Mouse (Mus musculus): ENCODE results near the gene 4930579F01Rik. TPM values are rescaled to one million over a fixed set of nuclear protein-coding genes. Genes with fewer than 3 reads are reported as not detected.

The 4930579F01Rik gene
- polyA plus RNA-seq (2014; fragmentation: Illumina TruSeq; extraction: RNeasy Lipid Tissue Mini Kit (QIAGEN cat#74804); ENCODE audit: low read depth, low replicate concordance) = not detected

GRCm38 (mm10) chr3:138193683-138194302 is at the start of gene 4930579F01Rik:
Gene 4930579F01Rik, minus strand, starts transcription at chr3:138193825.

GRCm38 (mm10) chr3:138217631-138218264 is 24.1 kb upstream of the 4930579F01Rik start, which contains the start of gene Adh7:
Gene Adh7, plus strand, starts transcription at chr3:138217760.

DNA sequence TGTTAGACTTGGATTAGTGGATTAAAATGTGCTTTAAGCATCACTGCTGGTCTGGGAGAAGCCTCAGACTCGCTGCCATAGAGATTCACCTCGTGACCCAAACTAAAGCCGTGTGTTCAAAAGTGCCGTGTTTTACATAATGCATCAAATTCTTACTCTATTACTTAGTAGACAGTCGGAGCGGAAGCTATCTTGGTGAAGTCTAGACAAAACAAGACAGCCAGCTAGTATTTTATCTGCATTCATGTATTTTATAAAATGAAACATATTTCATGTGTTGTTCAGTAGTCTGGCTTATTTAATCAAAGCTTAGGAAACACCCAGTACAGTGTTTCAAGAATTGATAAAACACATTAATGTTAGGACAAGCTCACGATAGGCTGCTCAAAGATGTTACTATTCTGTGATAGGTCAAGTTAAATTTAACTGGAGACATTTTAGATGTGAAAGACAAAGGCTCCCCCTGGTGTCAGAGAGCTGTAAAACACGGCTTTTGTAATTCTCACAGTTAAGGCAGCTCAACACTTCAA is 48.9 kb downstream of the 4930579F01Rik start, which contains the start of gene Mttp:
Gene Mttp, minus strand, starts transcription at position 327 of the 530 bp plus-strand sequence.

DNA sequence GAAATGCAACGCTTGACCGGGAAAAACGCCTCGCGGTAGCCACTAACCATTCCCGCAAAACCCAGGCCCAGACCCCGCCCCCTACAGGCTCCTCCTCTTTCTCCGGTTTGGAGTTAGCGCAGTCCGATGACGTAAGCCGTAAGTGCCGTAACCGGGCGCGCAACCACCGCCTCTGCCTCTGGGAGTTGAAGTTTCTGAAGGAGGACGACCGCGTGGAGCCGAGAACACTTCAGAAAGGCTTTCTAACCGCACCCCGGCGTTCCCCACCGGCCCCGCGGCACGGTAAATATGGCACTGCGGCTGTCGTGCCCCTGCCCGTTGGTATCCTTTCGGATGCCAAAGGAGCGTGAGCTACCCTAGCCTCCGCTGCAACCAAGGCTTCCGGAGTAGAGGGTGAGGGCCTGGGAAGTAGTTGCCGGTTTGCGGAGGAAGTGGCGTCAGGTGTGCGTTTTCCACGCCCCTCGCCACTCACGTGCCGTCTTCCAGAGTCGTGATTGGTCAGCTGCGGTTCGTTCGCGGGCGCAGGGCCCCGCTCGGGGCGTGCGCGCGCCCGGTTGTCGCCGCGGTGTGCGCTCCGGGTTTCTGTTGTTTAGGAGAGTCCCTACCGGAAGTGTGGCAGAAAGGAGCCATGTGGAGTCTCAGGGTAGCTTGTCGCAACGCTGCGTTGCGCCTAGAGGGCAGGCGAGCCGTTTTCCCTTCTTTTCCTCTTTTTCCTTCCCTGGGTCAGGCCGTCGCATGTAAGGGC is 50.1 kb downstream of the 4930579F01Rik start, which contains the start of gene Trmt10a:
Gene Trmt10a, plus strand, starts transcription at position 134 of the 745 bp plus-strand sequence.

Other genes with a start within 250 kb of the 4930579F01Rik start
- gene Dapp1, start 212.3 kb downstream of the 4930579F01Rik start, polyA plus RNA-seq (2014; fragmentation: Illumina TruSeq; extraction: RNeasy Lipid Tissue Mini Kit (QIAGEN cat#74804); ENCODE audit: low read depth, low replicate concordance) = 3.4 TPM
- gene 1110002E22Rik, start 128.8 kb downstream of the 4930579F01Rik start, polyA plus RNA-seq (2014; fragmentation: Illumina TruSeq; extraction: RNeasy Lipid Tissue Mini Kit (QIAGEN cat#74804); ENCODE audit: low read depth, low replicate concordance) = not detected
- not detected for gene Gm5105, start 126.4 kb downstream of the 4930579F01Rik start, polyA plus RNA-seq (2014; fragmentation: Illumina TruSeq; extraction: RNeasy Lipid Tissue Mini Kit (QIAGEN cat#74804); ENCODE audit: low read depth, low replicate concordance)
- 9.8 TPM for gene Trmt10a, start 50.4 kb downstream of the 4930579F01Rik start, polyA plus RNA-seq (2014; fragmentation: Illumina TruSeq; extraction: RNeasy Lipid Tissue Mini Kit (QIAGEN cat#74804); ENCODE audit: low read depth, low replicate concordance)
- gene Mttp, start 48.9 kb downstream of the 4930579F01Rik start, polyA plus RNA-seq (2014; fragmentation: Illumina TruSeq; extraction: RNeasy Lipid Tissue Mini Kit (QIAGEN cat#74804); ENCODE audit: low read depth, low replicate concordance) = 24.3 TPM
- gene Adh7, start 23.9 kb upstream of the 4930579F01Rik start, polyA plus RNA-seq (2014; fragmentation: Illumina TruSeq; extraction: RNeasy Lipid Tissue Mini Kit (QIAGEN cat#74804); ENCODE audit: low read depth, low replicate concordance) = 0.49 TPM
- 61.4 TPM for gene Adh1, start 67.2 kb upstream of the 4930579F01Rik start, polyA plus RNA-seq (2014; fragmentation: Illumina TruSeq; extraction: RNeasy Lipid Tissue Mini Kit (QIAGEN cat#74804); ENCODE audit: low read depth, low replicate concordance)
- gene Adh6a, start 119.5 kb upstream of the 4930579F01Rik start, polyA plus RNA-seq (2014; fragmentation: Illumina TruSeq; extraction: RNeasy Lipid Tissue Mini Kit (QIAGEN cat#74804); ENCODE audit: low read depth, low replicate concordance) = not detected
- not detected for gene Adh6b, start 147.9 kb upstream of the 4930579F01Rik start, polyA plus RNA-seq (2014; fragmentation: Illumina TruSeq; extraction: RNeasy Lipid Tissue Mini Kit (QIAGEN cat#74804); ENCODE audit: low read depth, low replicate concordance)
- not detected for gene Adh4, start 221.6 kb upstream of the 4930579F01Rik start, polyA plus RNA-seq (2014; fragmentation: Illumina TruSeq; extraction: RNeasy Lipid Tissue Mini Kit (QIAGEN cat#74804); ENCODE audit: low read depth, low replicate concordance)
- gene Adh5, start 249.3 kb upstream of the 4930579F01Rik start, polyA plus RNA-seq (2014; fragmentation: Illumina TruSeq; extraction: RNeasy Lipid Tissue Mini Kit (QIAGEN cat#74804); ENCODE audit: low read depth, low replicate concordance) = 233 TPM